Mouse (Mus musculus) leukemia stem cell, adult 10-12 weeks (primary cell): ENCODE measurements around the gene Fam131b. TPM values are rescaled to one million over a fixed set of nuclear protein-coding genes. Genes with fewer than 3 reads are reported as not detected.

ENCODE experiments used
- polyA plus RNA-seq: library from polyadenylated mRNA; stranded (reverse); fragments of >175 nt; gene quantifications from 2 replicates; pipeline ENCODE4 v1.2.3, GENCODE M21; 2012; ENCODE audit warnings: low replicate concordance

The Fam131b gene
- polyA plus RNA-seq = not detected in 2 replicates

DNA sequence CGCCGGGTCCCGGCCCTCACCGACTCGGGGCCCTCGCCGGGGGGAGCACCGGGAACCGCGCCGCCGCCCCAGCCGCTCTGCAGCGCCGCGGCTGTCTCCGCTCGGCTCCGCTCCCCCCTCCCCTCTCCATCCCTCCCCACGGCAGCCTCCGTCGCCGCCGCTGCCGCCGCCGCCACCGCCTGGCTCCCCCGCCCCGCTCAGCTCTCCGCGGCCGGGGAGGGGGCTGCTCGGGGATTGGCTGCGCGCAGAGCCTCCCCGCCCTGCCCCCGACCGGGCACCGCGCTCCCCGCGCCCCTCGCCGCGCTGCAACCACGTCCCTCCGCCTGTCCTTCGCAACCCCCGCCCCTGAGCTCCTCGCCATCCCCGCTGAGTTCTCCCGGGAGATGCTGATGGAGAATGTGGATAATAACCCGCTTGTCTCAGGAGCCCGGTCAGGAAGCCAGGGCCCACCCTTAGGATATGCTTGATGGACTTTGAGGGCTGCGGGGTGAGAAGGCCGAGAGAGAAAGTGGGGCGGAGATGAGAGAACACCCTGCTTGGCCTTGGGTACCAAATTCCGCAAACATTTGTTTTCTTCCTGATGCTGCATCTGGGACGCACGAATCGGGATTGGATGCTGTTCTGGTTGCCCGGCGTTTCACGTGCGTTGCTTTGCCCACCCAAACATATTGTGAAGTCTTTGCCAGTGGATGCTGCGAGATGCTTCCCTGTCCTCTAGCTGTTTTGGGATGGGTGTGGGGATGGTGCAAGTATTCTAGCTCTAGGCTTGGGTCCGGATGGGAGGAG is at the start of gene Fam131b:
Gene Fam131b (minus strand): TSS at position 162 of the 786 bp plus-strand sequence.

DNA sequence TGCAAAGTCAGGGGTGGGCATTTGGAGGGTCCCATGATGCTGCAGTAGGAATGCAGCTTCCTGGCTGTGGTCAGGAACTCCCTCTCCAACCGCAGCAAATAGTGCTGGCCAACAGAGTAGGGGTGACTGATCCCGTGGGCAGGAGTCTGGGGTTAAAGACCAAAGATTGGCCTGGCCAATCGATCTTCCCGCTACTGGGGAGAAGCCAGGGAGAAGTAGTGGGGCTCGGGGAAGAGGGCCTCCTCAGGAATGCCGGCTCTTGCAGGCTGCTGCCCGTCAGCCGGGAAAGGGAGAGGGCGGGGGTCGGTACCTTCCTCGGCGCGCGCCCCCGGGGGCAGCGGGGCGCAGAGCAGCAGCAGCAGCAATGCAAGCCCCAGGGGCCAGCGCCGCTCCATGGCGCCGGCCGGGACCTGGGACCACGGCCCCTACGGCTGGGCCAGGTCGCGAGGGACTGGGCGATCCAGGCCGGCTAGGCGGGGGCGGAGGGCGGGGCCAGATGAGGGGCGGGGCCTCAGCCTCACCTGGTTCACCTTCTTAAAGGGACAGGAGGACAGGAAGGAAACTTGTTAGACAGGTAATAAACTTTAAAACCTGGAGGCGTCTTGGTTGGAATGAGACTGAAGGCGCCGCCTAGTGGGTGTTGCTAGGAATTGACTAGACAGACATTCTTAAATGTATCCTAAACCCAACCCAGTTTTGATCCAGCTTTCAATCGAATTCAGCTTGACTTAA is 48.5 kb upstream of the Fam131b start, which contains the start of gene Epha1:
Gene Epha1 (minus strand): TSS at position 453 of the 732 bp plus-strand sequence.

DNA sequence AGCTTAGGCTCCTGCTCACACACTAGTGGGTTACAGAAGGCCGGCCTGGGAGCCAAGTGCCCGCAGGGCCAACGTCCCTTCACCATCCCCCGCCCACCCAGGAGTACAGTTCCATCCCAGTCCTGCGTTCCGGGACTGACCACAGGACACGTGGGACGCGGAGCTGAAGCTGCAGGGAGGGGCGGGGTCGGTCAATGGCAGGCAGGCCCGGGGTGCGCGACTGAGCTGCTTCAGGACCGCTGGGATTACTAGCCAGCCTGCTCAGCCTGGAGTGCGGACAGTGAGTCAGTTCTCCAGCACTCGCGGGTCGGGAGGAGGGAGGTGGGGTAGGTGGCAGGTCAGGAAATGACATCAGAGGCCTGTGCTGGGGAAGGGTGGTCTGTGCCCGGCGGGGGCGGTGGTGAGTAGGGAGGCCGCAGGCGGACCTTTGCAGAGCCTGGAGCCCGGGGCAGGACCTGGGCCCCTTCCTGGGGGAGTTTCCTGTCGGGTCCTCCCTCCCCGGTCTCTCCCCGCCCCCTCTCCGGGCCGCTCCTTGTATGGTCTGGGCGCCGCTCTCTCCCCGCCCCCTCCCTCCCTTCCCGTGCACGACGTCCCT is 25.1 kb upstream of the Fam131b start, which contains the start of gene Zyx:
Gene Zyx (plus strand): TSS at position 205 of the 595 bp plus-strand sequence.

DNA sequence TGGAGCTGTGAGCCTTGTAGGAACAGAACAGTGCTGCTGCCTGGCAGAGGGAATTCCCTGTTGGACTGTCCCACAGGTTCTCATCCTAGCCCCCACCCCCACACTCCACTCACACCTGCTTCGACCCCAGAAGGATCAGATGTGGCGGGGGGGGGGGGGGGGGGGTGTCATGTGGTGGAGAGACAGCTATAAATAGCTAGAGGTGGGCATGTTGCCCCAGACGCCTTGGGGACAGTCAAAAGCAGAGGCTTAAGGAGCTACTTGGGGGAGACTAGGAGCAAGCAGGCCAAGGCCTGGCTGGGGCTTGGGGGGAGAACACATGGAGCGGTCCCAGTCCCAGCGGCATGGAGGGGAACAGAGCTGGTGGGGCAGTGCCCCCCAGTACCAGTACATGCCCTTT is 38.0 kb downstream of the Fam131b start, which contains the start of gene Clcn1:
Gene Clcn1 (plus strand): TSS at position 238 of the 400 bp plus-strand sequence.

Other genes starting within 250 kb of the Fam131b start
- not detected in 2 replicates for gene Tas2r139, start 183.7 kb downstream of the Fam131b start, polyA plus RNA-seq
- not detected in 2 replicates for gene Tas2r144, start 109.3 kb downstream of the Fam131b start, polyA plus RNA-seq
- 0.26 TPM in 1 of 2 replicates, not detected in the other for gene Gstk1, start 78.7 kb downstream of the Fam131b start, polyA plus RNA-seq
- not detected in 2 replicates for gene Tmem139, start 62.7 kb downstream of the Fam131b start, polyA plus RNA-seq
- 2.2 and 3.8 TPM in 2 replicates for gene Casp2, start 59.7 kb downstream of the Fam131b start, polyA plus RNA-seq
- gene Clcn1, start 38.0 kb downstream of the Fam131b start, polyA plus RNA-seq = 0.10 and 0.16 TPM in 2 replicates
- 283 and 580 TPM in 2 replicates for gene Zyx, start 25.0 kb upstream of the Fam131b start, polyA plus RNA-seq
- not detected in 2 replicates for gene Epha1, start 48.6 kb upstream of the Fam131b start, polyA plus RNA-seq
- not detected in 2 replicates for gene Tas2r143, start 75.6 kb upstream of the Fam131b start, polyA plus RNA-seq
- not detected in 2 replicates for gene Tas2r135, start 80.8 kb upstream of the Fam131b start, polyA plus RNA-seq
- not detected in 2 replicates for gene Tas2r126, start 109.9 kb upstream of the Fam131b start, polyA plus RNA-seq
- not detected in 2 replicates for gene Olfr458, start 140.6 kb upstream of the Fam131b start, polyA plus RNA-seq
- gene Olfr457, start 151.7 kb upstream of the Fam131b start, polyA plus RNA-seq = not detected in 2 replicates
- gene Olfr456, start 162.6 kb upstream of the Fam131b start, polyA plus RNA-seq = not detected in 2 replicates
- not detected in 2 replicates for gene Olfr455, start 222.9 kb upstream of the Fam131b start, polyA plus RNA-seq